Mouse (Mus musculus): ENCODE measurements around the gene Camsap1.

DNA sequence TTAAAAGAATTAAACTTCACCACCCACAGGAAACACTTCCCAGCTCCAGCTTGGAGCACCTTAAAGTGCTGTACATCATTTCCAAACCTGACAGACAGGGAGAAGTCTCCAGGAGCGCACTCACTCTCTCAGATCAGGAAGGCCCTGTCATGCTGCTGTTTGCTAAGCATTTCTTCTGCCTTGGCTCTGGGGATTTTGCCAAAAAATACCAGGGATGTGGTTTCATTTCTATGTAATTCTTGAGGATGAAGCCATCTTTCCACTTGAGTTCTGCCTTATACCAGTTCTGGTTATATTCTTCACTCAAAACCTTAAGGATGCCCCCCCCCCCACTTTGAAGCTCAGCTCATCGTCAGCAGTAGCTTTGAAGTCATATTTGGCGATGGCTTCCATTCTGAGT, 11.7 kb upstream of the Camsap1 start:
- TF ChIP-seq POLR2A (IDR thresholded peaks at IDR 0.05; ENCODE audit: insufficient read length, low read depth) = no peak
- no peak for TF ChIP-seq TCF12 (IDR thresholded peaks at IDR 0.05; ENCODE audit: insufficient read depth, poor library complexity, severe bottlenecking)
- TF ChIP-seq MYOG (IDR thresholded peaks at IDR 0.05; ENCODE audit: control insufficient read depth in 1 of 3, insufficient read depth in 1 of 3, insufficient read length in 2 of 3, low read depth in 2 of 3) = no peak
- TF ChIP-seq MYOD1 (IDR thresholded peaks at IDR 0.05; ENCODE audit: control insufficient read depth in 1 of 3, insufficient read length in 2 of 3, low read depth in 2 of 3) = no peak
- no peak for TF ChIP-seq E2F4 (IDR thresholded peaks at IDR 0.05; ENCODE audit: insufficient read depth)
- TF ChIP-seq POLR2AphosphoS2 (IDR thresholded peaks at IDR 0.05; ENCODE audit: insufficient read length, low read depth) = no peak
- no peak for TF ChIP-seq CEBPB (IDR thresholded peaks at IDR 0.05; ENCODE audit: insufficient read depth, poor library complexity, severe bottlenecking)
- no peak for TF ChIP-seq USF1 (IDR thresholded peaks at IDR 0.05; ENCODE audit: low read depth)
- no peak for TF ChIP-seq MAX (IDR thresholded peaks at IDR 0.05; ENCODE audit: low read depth)
- no peak for TF ChIP-seq REST (IDR thresholded peaks at IDR 0.05; ENCODE audit: insufficient read depth, insufficient read length)
- no peak for TF ChIP-seq SRF (IDR thresholded peaks at IDR 0.05; ENCODE audit: control insufficient read depth, insufficient read length, low read depth)
- TF ChIP-seq TCF3 (IDR thresholded peaks at IDR 0.05; ENCODE audit: insufficient read length, low read depth) = no peak
